Mouse (Mus musculus) spleen, adult 2 months (tissue): Measurements from ENCODE around the gene Polr1a.

Experiments used
- CTCF ChIP-seq: fragments of 200-500 bp; IDR thresholded peaks from 2 replicates; pipeline ENCODE4 v1.5.1; 2011; ENCODE audit warnings: mild to moderate bottlenecking, inconsistent platforms; ENCODE audit not compliant: insufficient read depth, insufficient read length, insufficient replicate concordance; ENCODE audit errors: extremely low read depth
- POLR2A ChIP-seq: fragments of 200-500 bp; IDR thresholded peaks from 2 replicates; pipeline ENCODE4 v1.6.1; 2011; ENCODE audit warnings: low read depth, low read length, inconsistent platforms

- TF ChIP-seq POLR2A, result no peak
- no peak for TF ChIP-seq CTCF
These were observed 26.9 kb downstream of the Polr1a start for GRCm38 (mm10) chr6:71935737-71936136.
